Mouse (Mus musculus): ENCODE measurements around the gene Hist1h4b. TPM values are rescaled to one million over a fixed set of nuclear protein-coding genes. Genes with fewer than 3 reads are reported as not detected.

Gene Hist1h4b
- polyA plus RNA-seq, 1 experiment from 2014 or later = 7.5 TPM

DNA sequence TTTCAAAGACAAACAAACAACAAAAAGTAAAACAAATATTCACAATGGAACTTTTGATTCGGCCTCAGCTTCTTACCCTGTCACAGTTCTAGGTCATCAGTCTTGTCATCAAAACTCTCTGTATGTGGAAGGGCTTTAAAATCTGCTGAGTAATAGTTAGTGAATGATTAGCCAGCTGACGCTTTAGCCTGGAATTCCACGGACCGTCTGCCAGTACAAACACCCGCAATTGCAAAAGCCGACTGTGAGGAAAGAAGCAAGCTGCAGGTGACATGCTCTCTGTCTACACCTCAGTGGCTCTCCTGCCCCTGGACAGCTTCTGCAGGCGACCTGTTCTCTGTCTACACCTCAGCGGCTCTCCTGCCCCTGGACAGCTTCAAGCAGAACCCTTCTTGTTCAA lies 26.3 kb upstream of the Hist1h4b start:
- no peaks in the 10 kb centered on the region for H3K36me3 ChIP-seq (ENCODE audit: insufficient read depth)
- no peak for TF ChIP-seq CTCF (IDR thresholded peaks at IDR 0.05; ENCODE audit: low read depth)
- H3K4me2 ChIP-seq = no peak overlapping the region
- no peak overlapping the region for H3K4me3 ChIP-seq (ENCODE audit: low read depth, low read length)
- no peaks in the 10 kb centered on the region for H3K27me3 ChIP-seq (ENCODE audit: insufficient read depth, low read length)
- 20% methylated on average over 8 of the region's 8 CpGs for WGBS
- H3K9me3 ChIP-seq (ENCODE audit: low read depth, low read length) = no peaks in the 10 kb centered on the region
- no peak overlapping the region for H3K9ac ChIP-seq
- H3K4me1 ChIP-seq (ENCODE audit: insufficient read depth) = no peaks in the 10 kb centered on the region
- DNase-seq = peak; percentile 64
- ATAC-seq (ENCODE audit: insufficient read depth) = no peak
- no peak overlapping the region for H3K27ac ChIP-seq (ENCODE audit: low read depth)

DNA sequence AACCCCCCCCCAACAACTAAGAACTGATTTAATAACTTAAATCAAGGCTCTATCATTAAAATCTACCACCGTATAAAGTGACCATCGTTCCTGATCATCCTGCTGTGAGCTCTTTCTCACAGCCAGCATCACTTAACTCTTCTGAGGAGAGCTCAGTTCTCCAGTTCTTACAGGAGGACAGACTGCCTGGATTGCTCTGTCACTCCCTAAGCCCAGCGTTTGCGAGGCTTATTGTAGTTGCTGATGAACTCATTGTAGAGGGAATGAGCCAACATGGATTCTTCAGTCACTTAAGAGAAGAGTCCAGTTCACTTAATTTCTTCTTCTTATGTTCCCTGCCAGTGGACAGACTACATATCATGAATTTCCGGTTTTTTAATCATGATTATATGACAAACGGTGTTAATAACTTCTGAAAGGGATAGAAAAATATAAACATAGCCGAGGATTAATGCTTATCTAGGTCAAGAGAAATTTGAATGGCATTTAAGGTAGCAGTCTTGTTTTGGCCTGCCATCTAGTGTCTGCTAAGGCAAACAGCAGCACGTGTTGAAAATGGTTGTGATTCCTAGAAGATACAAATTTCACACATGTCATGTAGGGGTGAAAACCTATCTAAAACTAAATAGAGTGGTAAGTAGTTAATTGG lies 24.5 kb upstream of the Hist1h4b start:
- H3K4me1 ChIP-seq (ENCODE audit: insufficient read depth) = no peaks in the 10 kb centered on the region
- no peak overlapping the region for H3K4me3 ChIP-seq (ENCODE audit: low read depth, low read length)
- no peaks in the 10 kb centered on the region for H3K27me3 ChIP-seq (ENCODE audit: insufficient read depth, low read length)
- H3K36me3 ChIP-seq (ENCODE audit: insufficient read depth) = no peaks in the 10 kb centered on the region
- H3K9me3 ChIP-seq (ENCODE audit: low read depth, low read length) = no peaks in the 10 kb centered on the region
- H3K27ac ChIP-seq (ENCODE audit: low read depth) = no peak overlapping the region
- DNase-seq (peak; percentile 80), ATAC-seq (ENCODE audit: insufficient read depth) (peak; percentile 47; the same call in 1 of the 2 replicates)
- TF ChIP-seq CTCF (IDR thresholded peaks at IDR 0.05; ENCODE audit: low read depth) = peak; percentile 84
- no peak overlapping the region for H3K9ac ChIP-seq
- 21% methylated on average over 8 of the region's 8 CpGs for WGBS
- no peak overlapping the region for H3K4me2 ChIP-seq

DNA sequence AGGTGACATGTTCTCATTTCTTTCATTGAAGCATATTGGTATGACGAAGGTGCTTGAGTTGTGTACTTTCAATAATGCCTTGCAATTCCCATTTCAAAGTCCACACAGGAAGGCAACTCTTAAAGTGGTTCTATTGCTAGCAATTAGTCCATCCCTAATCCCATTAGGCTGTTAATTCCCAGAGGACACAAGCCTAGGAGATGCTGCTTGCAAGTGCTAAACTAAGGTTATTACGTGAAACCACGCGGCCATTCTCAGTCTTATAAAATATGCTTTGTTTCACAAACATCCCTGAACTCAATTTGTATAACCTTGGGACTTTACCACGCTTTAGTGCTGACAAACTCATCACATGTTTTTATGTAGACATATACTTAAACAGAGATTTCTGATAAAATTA lies 19.7 kb upstream of the Hist1h4b start:
- Histone ChIP-seq H3K4me2 (no peak overlapping the region), H3K4me1 (ENCODE audit: insufficient read depth) (0 out of 2 replicates have a peak, but pooled peaks cover 5% of the 10 kb centered on the region), H3K9ac (no peak overlapping the region), H3K4me3 (ENCODE audit: low read depth, low read length) (no peak overlapping the region), H3K36me3 (ENCODE audit: insufficient read depth) (no peaks in the 10 kb centered on the region), H3K27ac (ENCODE audit: low read depth) (peak overlapping the region; percentile 100; the same call in 1 of the 2 replicates), H3K27me3 (ENCODE audit: insufficient read depth, low read length) (no peaks in the 10 kb centered on the region), H3K9me3 (ENCODE audit: low read depth, low read length) (no peaks in the 10 kb centered on the region)
- DNase-seq = peak; percentile 11
- WGBS = 89% methylated on average over 5 of the region's 5 CpGs
- no peak for ATAC-seq (ENCODE audit: insufficient read depth)
- no peak for TF ChIP-seq CTCF (IDR thresholded peaks at IDR 0.05; ENCODE audit: low read depth)

DNA sequence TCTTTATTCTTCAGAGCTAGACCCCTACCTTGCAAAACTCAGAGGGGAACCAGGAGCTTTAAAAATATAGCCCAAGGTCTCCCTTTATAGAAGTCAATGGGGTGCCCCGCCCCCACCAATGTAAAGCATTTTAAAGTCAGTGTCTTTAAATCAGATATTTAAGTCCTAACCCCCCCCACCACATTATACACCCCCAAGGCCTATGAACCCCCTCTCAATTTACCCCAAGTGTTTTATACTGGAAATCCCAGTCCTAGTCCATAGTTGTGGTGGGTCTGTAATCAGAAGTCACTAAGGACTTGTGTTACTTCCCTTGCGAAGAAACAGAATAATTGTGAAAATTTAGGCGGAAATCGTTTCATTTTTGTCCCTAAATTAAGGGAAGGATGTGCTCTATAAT lies 18.8 kb upstream of the Hist1h4b start:
- 23% methylated on average over 4 of the region's 4 CpGs for WGBS

DNA sequence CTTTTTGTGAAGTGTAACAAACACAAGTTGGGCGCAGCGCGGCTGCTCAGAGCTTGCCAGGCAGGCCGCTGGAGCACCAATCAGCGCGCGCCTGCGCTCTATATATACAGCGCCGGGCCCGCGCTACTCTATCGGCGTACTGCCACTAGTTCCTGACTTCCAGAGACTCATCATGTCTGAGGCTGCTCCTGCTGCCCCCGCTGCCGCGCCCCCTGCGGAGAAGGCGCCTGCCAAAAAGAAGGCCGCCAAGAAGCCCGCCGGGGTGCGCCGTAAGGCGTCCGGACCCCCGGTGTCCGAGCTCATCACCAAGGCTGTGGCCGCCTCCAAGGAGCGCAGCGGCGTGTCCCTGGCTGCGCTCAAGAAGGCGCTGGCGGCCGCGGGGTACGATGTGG lies 18.1 kb upstream of the Hist1h4b start, which contains the start of gene Hist1h1c:
Gene Hist1h1c (plus strand): TSS at position 132 of the 392 bp plus-strand sequence.
- peak within 1 kb of the TSS; percentile 90 for H3K4me2 ChIP-seq
- H3K9me3 ChIP-seq (ENCODE audit: low read depth, low read length) = no peaks in the 10 kb centered on the region
- DNase-seq (peak; percentile 97), ATAC-seq (ENCODE audit: insufficient read depth) (peak; percentile 94)
- no peaks in the 10 kb centered on the region for H3K27me3 ChIP-seq (ENCODE audit: insufficient read depth, low read length)
- H3K36me3 ChIP-seq (ENCODE audit: insufficient read depth) = no peaks in the 10 kb centered on the region
- H3K27ac ChIP-seq (ENCODE audit: low read depth) = peak within 1 kb of the TSS; percentile 100
- H3K4me3 ChIP-seq (ENCODE audit: low read depth, low read length) = peak within 1 kb of the TSS; percentile 63
- 0 out of 2 replicates have a peak, but pooled peaks cover 5% of the 10 kb centered on the region for H3K4me1 ChIP-seq (ENCODE audit: insufficient read depth)
- H3K9ac ChIP-seq = peak within 1 kb of the TSS; percentile 94
- peak; percentile 29; the same call in 1 of the 2 replicates for TF ChIP-seq CTCF (IDR thresholded peaks at IDR 0.05; ENCODE audit: low read depth)
- under 1% methylated on average over 30 of the region's 38 CpGs for WGBS

More for the DNA sequence above, 18.8 kb upstream of the Hist1h4b start:
- Histone ChIP-seq H3K4me1 (ENCODE audit: insufficient read depth) (0 out of 2 replicates have a peak, but pooled peaks cover 5% of the 10 kb centered on the region), H3K9me3 (ENCODE audit: low read depth, low read length) (no peaks in the 10 kb centered on the region), H3K27ac (ENCODE audit: low read depth) (peak overlapping the region; percentile 100), H3K36me3 (ENCODE audit: insufficient read depth) (no peaks in the 10 kb centered on the region), H3K27me3 (ENCODE audit: insufficient read depth, low read length) (no peaks in the 10 kb centered on the region), H3K9ac (peak overlapping the region; percentile 94), H3K4me3 (ENCODE audit: low read depth, low read length) (peak overlapping the region; percentile 63), H3K4me2 (peak overlapping the region; percentile 90)
- no peak for TF ChIP-seq CTCF (IDR thresholded peaks at IDR 0.05; ENCODE audit: low read depth)
- ATAC-seq (ENCODE audit: insufficient read depth) (no peak), DNase-seq (peak; percentile 51)

DNA sequence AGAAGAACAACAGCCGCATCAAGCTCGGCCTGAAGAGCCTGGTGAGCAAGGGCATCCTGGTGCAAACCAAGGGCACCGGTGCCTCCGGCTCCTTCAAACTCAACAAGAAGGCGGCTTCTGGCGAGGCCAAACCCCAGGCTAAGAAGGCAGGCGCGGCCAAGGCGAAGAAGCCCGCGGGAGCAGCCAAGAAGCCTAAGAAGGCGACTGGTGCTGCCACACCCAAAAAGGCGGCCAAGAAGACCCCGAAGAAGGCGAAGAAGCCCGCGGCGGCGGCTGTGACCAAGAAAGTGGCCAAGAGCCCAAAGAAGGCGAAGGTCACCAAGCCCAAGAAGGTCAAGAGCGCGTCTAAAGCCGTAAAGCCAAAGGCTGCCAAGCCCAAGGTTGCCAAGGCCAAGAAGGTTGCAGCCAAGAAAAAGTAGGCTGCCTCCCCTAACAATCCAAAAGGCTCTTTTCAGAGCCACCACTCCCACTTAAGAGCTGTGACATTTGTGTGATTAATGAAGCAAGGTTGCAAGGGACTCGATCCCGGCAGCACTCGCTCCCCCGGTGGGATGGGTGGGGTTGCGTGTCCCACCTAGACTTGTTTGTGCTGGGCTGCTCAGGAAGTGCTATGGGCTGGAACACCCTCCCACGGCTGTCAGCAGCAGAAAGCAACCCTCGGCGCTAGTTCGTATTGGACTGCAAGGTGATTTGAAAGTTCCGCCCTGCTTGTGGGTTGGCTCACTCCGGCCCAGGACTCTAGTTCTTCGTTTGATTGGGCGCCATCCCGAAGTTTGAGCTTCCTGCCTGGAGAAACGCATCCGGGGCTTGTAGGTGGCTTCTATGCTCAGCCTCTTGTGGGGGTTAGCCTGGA lies 17.5 kb upstream of the Hist1h4b start:
- H3K27ac ChIP-seq (ENCODE audit: low read depth) = peak overlapping the region; percentile 100
- WGBS = under 1% methylated on average over 38 of the region's 39 CpGs
- H3K36me3 ChIP-seq (ENCODE audit: insufficient read depth) = no peaks in the 10 kb centered on the region
- DNase-seq (peak; percentile 96), ATAC-seq (ENCODE audit: insufficient read depth) (peak; percentile 88)
- peak overlapping the region; percentile 90 for H3K4me2 ChIP-seq
- H3K4me3 ChIP-seq (ENCODE audit: low read depth, low read length) = peak overlapping the region; percentile 63
- no peaks in the 10 kb centered on the region for H3K9me3 ChIP-seq (ENCODE audit: low read depth, low read length)
- TF ChIP-seq CTCF (IDR thresholded peaks at IDR 0.05; ENCODE audit: low read depth) = no peak
- H3K27me3 ChIP-seq (ENCODE audit: insufficient read depth, low read length) = no peaks in the 10 kb centered on the region
- H3K4me1 ChIP-seq (ENCODE audit: insufficient read depth) = 0 out of 2 replicates have a peak, but pooled peaks cover 5% of the 10 kb centered on the region
- H3K9ac ChIP-seq = peak overlapping the region; percentile 94

DNA sequence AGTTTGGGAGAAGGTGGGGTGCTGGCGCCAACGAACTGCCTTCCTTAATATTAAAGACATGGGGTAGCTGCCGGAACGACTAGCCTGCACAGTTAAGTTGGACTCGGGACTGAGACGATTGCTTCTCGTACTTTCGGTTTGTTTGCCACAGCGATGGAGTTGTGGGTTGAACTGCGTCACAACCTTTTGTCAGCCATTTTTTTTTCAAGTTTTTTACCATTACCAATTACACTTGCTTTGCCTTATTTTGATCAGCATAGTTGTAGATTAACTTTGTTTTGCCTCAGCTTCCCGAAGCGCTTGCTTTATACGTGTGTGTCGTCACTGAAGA lies 16.9 kb upstream of the Hist1h4b start:
- 0% methylated on average over 14 of the region's 14 CpGs for WGBS
- Histone ChIP-seq H3K4me3 (ENCODE audit: low read depth, low read length) (peak overlapping the region; percentile 63), H3K27me3 (ENCODE audit: insufficient read depth, low read length) (no peaks in the 10 kb centered on the region), H3K27ac (ENCODE audit: low read depth) (peak overlapping the region; percentile 100), H3K9me3 (ENCODE audit: low read depth, low read length) (no peaks in the 10 kb centered on the region), H3K4me1 (ENCODE audit: insufficient read depth) (0 out of 2 replicates have a peak, but pooled peaks cover 5% of the 10 kb centered on the region), H3K36me3 (ENCODE audit: insufficient read depth) (no peaks in the 10 kb centered on the region), H3K4me2 (peak overlapping the region; percentile 90), H3K9ac (peak overlapping the region; percentile 94)
- ATAC-seq (ENCODE audit: insufficient read depth) (no peak), DNase-seq (no peak)
- no peak for TF ChIP-seq CTCF (IDR thresholded peaks at IDR 0.05; ENCODE audit: low read depth)
